In genomic region chr5:138992611-138993370, GRCm38 (mm10) we compare ENCODE assay signal across 8 mouse cellular contexts. TPM values are rescaled to one million over a fixed set of nuclear protein-coding genes. Genes with fewer than 3 reads are reported as not detected.
DNase-seq lines count a peak whose midpoint lies in the region; ATAC-seq lines count a peak whose summit lies in the region.

No protein-coding gene starts in this region.

- peaks cover 73% of the 10 kb centered on the region for H3K4me1 ChIP-seq in heart, embryonic 10.5 days
- H3K4me1 ChIP-seq in heart, embryonic 14.5 days (ENCODE audit: control insufficient read depth in 2 of 2, insufficient read depth in 2 of 2, low read length in 2 of 2): peaks cover 47 to 73% of the 10 kb centered on the region in 2 experiments
- H3K4me1 ChIP-seq in midbrain, embryonic 16.5 days (ENCODE audit: control insufficient read depth, insufficient read depth, low read length): peaks cover 48% of the 10 kb centered on the region

- peak overlapping the region; percentile 93 for H3K9ac ChIP-seq in heart, embryonic 14.5 days (ENCODE audit: low read length)
- peak overlapping the region; percentile 89 for H3K9ac ChIP-seq in midbrain, embryonic 16.5 days (ENCODE audit: low read depth, low read length)

- 2% methylated on average over 59 of the region's 59 CpGs for whole genome bisulfite sequencing in heart, embryonic 10.5 days
- WGBS in heart, embryonic 14.5 days: 5% methylated on average over 54 of the region's 59 CpGs
- WGBS in midbrain, embryonic 16.5 days: 3% methylated on average over 55 of the region's 59 CpGs

- H3K4me2 ChIP-seq in heart, embryonic 14.5 days (ENCODE audit: low read length): peak overlapping the region; percentile 75
- peak overlapping the region; percentile 90 for H3K4me2 ChIP-seq in midbrain, embryonic 16.5 days (ENCODE audit: low read length)

- peak overlapping the region; percentile 95 for H3K27ac ChIP-seq in heart, embryonic 10.5 days
- H3K27ac ChIP-seq in heart, embryonic 14.5 days (replicated peaks in 1 of 2; ENCODE audit: control insufficient read depth in 1 of 2, insufficient read depth in 1 of 2, low read depth in 2 of 2, low read length in 2 of 2): peak overlapping the region in 1 of 2 experiments; percentile 96; a peak in 2 of 4 replicates
- no peak overlapping the region for H3K27ac ChIP-seq in midbrain, embryonic 16.5 days (ENCODE audit: low read length)

- ATAC-seq in heart, embryonic 14.5 days (ENCODE audit: insufficient number of reproducible peaks, insufficient read depth, low FRiP score, low read depth): no peak
- no peak for ATAC-seq in midbrain, embryonic 16.5 days

- H3K36me3 ChIP-seq in heart, embryonic 10.5 days: peaks cover 20% of the 10 kb centered on the region
- peaks cover 9% of the 10 kb centered on the region for H3K36me3 ChIP-seq in heart, embryonic 14.5 days (ENCODE audit: control insufficient read depth, insufficient read depth, low read length)
- 0 out of 2 replicates have a peak, but pooled peaks cover 2% of the 10 kb centered on the region for H3K36me3 ChIP-seq in midbrain, embryonic 16.5 days (ENCODE audit: control insufficient read depth, insufficient read depth, low read length)

- H3K4me3 ChIP-seq in heart, embryonic 10.5 days: peak overlapping the region; percentile 83
- peak overlapping the region; percentile 86 to 87 for H3K4me3 ChIP-seq in heart, embryonic 14.5 days (ENCODE audit: control insufficient read depth in 1 of 2, insufficient read depth in 1 of 2, low read depth in 1 of 2, low read length in 2 of 2)
- H3K4me3 ChIP-seq in midbrain, embryonic 16.5 days (ENCODE audit: low read depth, low read length): peak overlapping the region; percentile 77

- DNase-seq in heart, embryonic 10.5 days (ENCODE audit: low spot score): no peak
- DNase-seq in heart, adult 9 months (ENCODE audit: low spot score in 2 of 2): no peak
- DNase-seq in brain, adult 2 months (ENCODE audit: low read depth, low spot score): peak; percentile 40
- peak; percentile 58 to 81 for DNase-seq in kidney, postnatal 25 days
- no peak for DNase-seq in layer of hippocampus, postnatal 25 days (ENCODE audit: extremely low spot score in 1 of 2, low spot score in 1 of 2)
- no peak for DNase-seq in frontal cortex, postnatal 36 days (ENCODE audit: low spot score in 2 of 2)

- peaks cover 80% of the 10 kb centered on the region for H3K27me3 ChIP-seq in heart, embryonic 10.5 days (ENCODE audit: insufficient read depth, poor library complexity, severe bottlenecking)
- peaks cover 29% of the 10 kb centered on the region; the same call in 1 of the 2 replicates for H3K27me3 ChIP-seq in heart, embryonic 14.5 days (ENCODE audit: control insufficient read depth, insufficient read depth, low read length)
- peaks cover 28% of the 10 kb centered on the region for H3K27me3 ChIP-seq in midbrain, embryonic 16.5 days (ENCODE audit: control insufficient read depth, insufficient read depth, low read depth, low read length)

- no peaks in the 10 kb centered on the region for H3K9me3 ChIP-seq in heart, embryonic 10.5 days
- H3K9me3 ChIP-seq in heart, embryonic 14.5 days (ENCODE audit: control insufficient read depth, low read length): no peaks in the 10 kb centered on the region
- H3K9me3 ChIP-seq in midbrain, embryonic 16.5 days (replicated peaks; ENCODE audit: control insufficient read depth, low read length, poor library complexity, severe bottlenecking): no peaks in the 10 kb centered on the region

RNA-seq across cellular contexts. Expression of gene Pdgfa, which starts 4.4 kb away (rescaled TPM):
- polyA plus RNA-seq in heart, embryonic 10.5 days (2016; fragmentation: Nextera tagmentation; extraction: Ambion mirVana): 22.5 and 23.6 TPM in 2 replicates
- 51.5 and 53.3 TPM in 2 replicates for polyA plus RNA-seq in heart, embryonic 14.5 days (2014; fragmentation: Nextera tagmentation; extraction: Ambion mirVana)
- polyA plus RNA-seq in midbrain, embryonic 16.5 days (2015; fragmentation: Nextera tagmentation; extraction: Ambion mirVana): 27.0 and 32.2 TPM in 2 replicates
- 10 to 100 TPM; 42.3 to 45.8 TPM for total RNA-seq in layer of hippocampus, postnatal 25 days (2021)

Comparison
In these comparisons a context has a peak if more than half of its experiments do, and no peak if none do; other contexts are left out.
1. DNase-seq: peak in brain, adult 2 months (single experiment) and kidney, postnatal 25 days (2 of 2); none in heart, embryonic 10.5 days (single experiment), heart, adult 9 months (0 of 2), layer of hippocampus, postnatal 25 days (0 of 2) and frontal cortex, postnatal 36 days (0 of 2).
2. Peak in every context shown above with its lines, with median percentiles within 50 percentile points of each other: H3K4me3 ChIP-seq.